Comparison of ENCODE assay signal across 7 mouse cellular contexts in the genomic region with DNA sequence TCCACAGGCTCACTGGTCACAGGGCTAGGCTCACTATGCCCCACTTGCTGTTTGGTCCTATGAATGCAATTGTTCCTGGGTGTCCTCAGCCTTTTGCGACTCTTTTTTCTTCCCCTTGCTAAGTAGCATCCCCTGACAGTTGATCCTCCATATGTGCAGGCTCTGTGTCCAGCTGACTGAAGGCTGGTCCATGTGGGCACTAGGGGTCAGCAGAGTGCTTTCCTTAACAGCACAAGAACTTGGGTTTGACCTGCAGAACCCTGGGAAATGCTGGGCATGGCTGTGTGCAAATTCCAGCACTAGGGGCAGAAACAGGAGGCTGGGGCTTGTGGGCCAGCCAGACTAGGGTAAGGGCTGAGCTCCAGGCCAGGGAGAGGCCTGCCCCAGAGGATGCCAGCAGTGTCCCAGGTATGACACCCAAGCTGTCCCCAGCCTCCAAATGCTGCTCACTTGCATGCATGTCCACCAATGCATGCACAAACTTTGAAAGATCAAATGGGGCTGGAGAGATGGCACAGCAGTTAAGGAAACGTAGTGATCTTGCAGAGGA. TPM values are rescaled to one million over a fixed set of nuclear protein-coding genes. Genes with fewer than 3 reads are reported as not detected.
DNase-seq lines count a peak whose midpoint lies in the region; ATAC-seq lines count a peak whose summit lies in the region.
"Not testable (repeated sequence)": the region's sequence is repeated elsewhere in the genome, so short reads cannot be mapped to it uniquely, and the experiment has no call there.

No protein-coding gene starts in this region.

- 0 out of 2 replicates have a peak, but pooled peaks have one; percentile 42 for ATAC-seq in intestine, embryonic 16.5 days
- not testable (repeated sequence) for ATAC-seq in limb, embryonic 11.5 days (ENCODE audit: insufficient number of reproducible peaks, low FRiP score, low TSS enrichment, low read depth)

- not testable (repeated sequence) for H3K4me3 ChIP-seq in intestine, embryonic 16.5 days (ENCODE audit: low read length); limb, embryonic 11.5 days (ENCODE audit: low read depth, low read length); midbrain, embryonic 10.5 days

- H3K4me1 ChIP-seq in intestine, embryonic 16.5 days (ENCODE audit: control insufficient read depth, insufficient read depth, low read length); limb, embryonic 11.5 days (ENCODE audit: control insufficient read depth, insufficient read depth, low read length); midbrain, embryonic 10.5 days: not testable (repeated sequence)

- H3K4me2 ChIP-seq in intestine, embryonic 16.5 days (ENCODE audit: low read depth, low read length); limb, embryonic 11.5 days (ENCODE audit: low read depth, severe bottlenecking): not testable (repeated sequence)

- DNase-seq in adrenal gland, adult 8-10 months, result peak; percentile 43
- DNase-seq in embryo, embryonic 10 days (ENCODE audit: low spot score), result peak; percentile 70
- peak; percentile 27 to 45 for DNase-seq in heart, adult 18-20 months
- peak; percentile 55 for DNase-seq in limb, embryonic 11.5 days (ENCODE audit: low spot score)
- peak; percentile 46 for DNase-seq in midbrain, embryonic 10.5 days (ENCODE audit: low spot score)
- peak; percentile 57 for DNase-seq in retina, postnatal 7 days (ENCODE audit: low read depth, low spot score)

- H3K36me3 ChIP-seq in intestine, embryonic 16.5 days (ENCODE audit: control insufficient read depth, insufficient read depth, low read length); limb, embryonic 11.5 days (ENCODE audit: control insufficient read depth, insufficient read depth, low read length); midbrain, embryonic 10.5 days: not testable (repeated sequence)

- not testable (repeated sequence) for H3K9me3 ChIP-seq in intestine, embryonic 16.5 days (ENCODE audit: control insufficient read depth, low read length); limb, embryonic 11.5 days (ENCODE audit: control insufficient read depth, low read length); midbrain, embryonic 10.5 days (replicated peaks)

- H3K27ac ChIP-seq in intestine, embryonic 16.5 days (ENCODE audit: low read length); limb, embryonic 11.5 days (replicated peaks; ENCODE audit: low read depth, low read length); midbrain, embryonic 10.5 days (replicated peaks): not testable (repeated sequence)

- H3K9ac ChIP-seq in intestine, embryonic 16.5 days (ENCODE audit: low read depth, low read length); limb, embryonic 11.5 days (ENCODE audit: low read length): not testable (repeated sequence)

- 46% methylated on average over 2 of the region's 2 CpGs for WGBS in intestine, embryonic 16.5 days
- 51% methylated on average over 2 of the region's 2 CpGs for WGBS in limb, embryonic 11.5 days
- WGBS in midbrain, embryonic 10.5 days, result 67% methylated on average over 2 of the region's 2 CpGs

- H3K27me3 ChIP-seq in intestine, embryonic 16.5 days (replicated peaks; ENCODE audit: control insufficient read depth, insufficient read depth, low read length); limb, embryonic 11.5 days (ENCODE audit: control insufficient read depth, insufficient read depth, low read length); midbrain, embryonic 10.5 days (ENCODE audit: low read depth, poor library complexity, severe bottlenecking): not testable (repeated sequence)

RNA-seq across cellular contexts. Expression of a gene that starts 25.9 kb away (rescaled TPM):
- 1 to 10 TPM; 2.1 to 6.2 (median 3.7) TPM for total RNA-seq in adrenal gland, adult 8-10 months (2022)
- total RNA-seq in heart, adult 18-20 months (2021), result 1 to 10 TPM in 1 of 2 experiments, under 1 TPM in 1; 0.79 to 2.4 TPM
- polyA plus RNA-seq in intestine, embryonic 16.5 days (2015; fragmentation: Nextera tagmentation; extraction: Ambion mirVana), result 5.0 and 6.4 TPM in 2 replicates
- polyA plus RNA-seq in limb, embryonic 11.5 days (2014; fragmentation: Nextera tagmentation; extraction: Ambion mirVana), result 2.7 and 3.4 TPM in 2 replicates
- 17.7 and 25.4 TPM in 2 replicates for polyA plus RNA-seq in midbrain, embryonic 10.5 days (2016; fragmentation: Nextera tagmentation; extraction: Ambion mirVana)

RNA-seq across cellular contexts. Expression of a gene that starts 49.8 kb away (rescaled TPM):
- total RNA-seq in adrenal gland, adult 8-10 months (2022), result 1 to 10 TPM; 3.0 to 5.1 (median 4.4) TPM
- 1 to 10 TPM; 4.9 to 5.9 TPM for total RNA-seq in heart, adult 18-20 months (2021)
- 19.2 and 20.9 TPM in 2 replicates for polyA plus RNA-seq in intestine, embryonic 16.5 days (2015; fragmentation: Nextera tagmentation; extraction: Ambion mirVana)
- 0.35 and 0.61 TPM in 2 replicates for polyA plus RNA-seq in limb, embryonic 11.5 days (2014; fragmentation: Nextera tagmentation; extraction: Ambion mirVana)
- 0.67 and 0.89 TPM in 2 replicates for polyA plus RNA-seq in midbrain, embryonic 10.5 days (2016; fragmentation: Nextera tagmentation; extraction: Ambion mirVana)

Comparison
In these comparisons a context has a peak if more than half of its experiments do, and no peak if none do; other contexts are left out.
1. RNA of a gene that starts 49.8 kb away (polyA plus RNA-seq): 19.2 to 20.9 TPM in intestine, embryonic 16.5 days; 0.67 to 0.89 TPM in midbrain, embryonic 10.5 days and 0.35 to 0.61 TPM in limb, embryonic 11.5 days; every median in the first group is over 10 times any median in the second.
2. Peak in every context shown above with its lines, with median percentiles within 50 percentile points of each other: DNase-seq.